Mouse (Mus musculus): ENCODE measurements at regions not wholly inside any gene's neighbourhood (a gene's known extent, or its start where the extent isn't known, plus 50 kb on each side); places are given as distances from the start of the nearest gene placed in this dataset.

- no peaks in the 10 kb centered on the region for H3K79me3 ChIP-seq (ENCODE audit: low read depth)
- TF ChIP-seq MYOD1 (IDR thresholded peaks at IDR 0.05; ENCODE audit: control insufficient read depth, insufficient read length, low read depth) (no peak), CEBPB (IDR thresholded peaks at IDR 0.05; ENCODE audit: low read depth) (no peak), MAX (IDR thresholded peaks at IDR 0.05) (no peak), MYOG (IDR thresholded peaks at IDR 0.05; ENCODE audit: control insufficient read depth, extremely low read depth, insufficient read length) (no peak)
- no peaks in the 10 kb centered on the region for H3K79me2 ChIP-seq (ENCODE audit: control insufficient read depth, insufficient read depth)
- H3ac ChIP-seq (ENCODE audit: control insufficient read depth, insufficient read length, low read depth) = no peak overlapping the region
- H3K4me3 ChIP-seq (ENCODE audit: insufficient read depth, poor library complexity, severe bottlenecking) = no peak overlapping the region
- no peaks in the 10 kb centered on the region for H3K27me3 ChIP-seq (ENCODE audit: control insufficient read depth, insufficient read depth, insufficient read length)
- no peaks in the 10 kb centered on the region for H3K36me3 ChIP-seq (ENCODE audit: control insufficient read depth, insufficient read depth)
These were observed 440.9 kb downstream of the 1700129C05Rik start for GRCm38 (mm10) chr14:58701765-58702164.

- H3K4me3 ChIP-seq (ENCODE audit: insufficient read depth, poor library complexity, severe bottlenecking) = no peak overlapping the region
- no peak for TF ChIP-seq FOSL1 (IDR thresholded peaks at IDR 0.05; ENCODE audit: insufficient read depth, low read length, poor library complexity, severe bottlenecking)
- no peak for TF ChIP-seq USF1 (IDR thresholded peaks at IDR 0.05; ENCODE audit: low read depth)
- no peak for TF ChIP-seq CTCF (IDR thresholded peaks at IDR 0.05; ENCODE audit: control insufficient read depth, insufficient read depth, insufficient read length)
- no peak for TF ChIP-seq CEBPB (IDR thresholded peaks at IDR 0.05; ENCODE audit: low read depth)
- no peak for TF ChIP-seq MYOG (IDR thresholded peaks at IDR 0.05; ENCODE audit: control insufficient read depth, extremely low read depth, insufficient read length)
- no peak for TF ChIP-seq MAX (IDR thresholded peaks at IDR 0.05)
- TF ChIP-seq MYOD1 (IDR thresholded peaks at IDR 0.05; ENCODE audit: control insufficient read depth, insufficient read length, low read depth) = no peak
- H3K36me3 ChIP-seq (ENCODE audit: control insufficient read depth, insufficient read depth) = no peaks in the 10 kb centered on the region
- no peaks in the 10 kb centered on the region for H3K79me2 ChIP-seq (ENCODE audit: control insufficient read depth, insufficient read depth)
- H3K79me3 ChIP-seq (ENCODE audit: low read depth) = no peaks in the 10 kb centered on the region
- no peaks in the 10 kb centered on the region for H3K27me3 ChIP-seq (ENCODE audit: control insufficient read depth, insufficient read depth, insufficient read length)
- no peak overlapping the region for H3ac ChIP-seq (ENCODE audit: control insufficient read depth, insufficient read length, low read depth)
These were observed 451.4 kb downstream of the 1700129C05Rik start for GRCm38 (mm10) chr14:58691129-58691828.

GRCm38 (mm10) chr14:58687814-58688213, 454.9 kb downstream of the 1700129C05Rik start:
- no peak overlapping the region for H3ac ChIP-seq (ENCODE audit: control insufficient read depth, insufficient read length, low read depth)
- no peak overlapping the region for H3K4me3 ChIP-seq (ENCODE audit: insufficient read depth, poor library complexity, severe bottlenecking)
- H3K79me3 ChIP-seq (ENCODE audit: low read depth) = no peaks in the 10 kb centered on the region
- H3K27me3 ChIP-seq (ENCODE audit: control insufficient read depth, insufficient read depth, insufficient read length) = no peaks in the 10 kb centered on the region
- TF ChIP-seq MYOG (IDR thresholded peaks at IDR 0.05; ENCODE audit: control insufficient read depth, extremely low read depth, insufficient read length) (no peak), CEBPB (IDR thresholded peaks at IDR 0.05; ENCODE audit: low read depth) (no peak), MAX (IDR thresholded peaks at IDR 0.05) (no peak), USF1 (IDR thresholded peaks at IDR 0.05; ENCODE audit: low read depth) (no peak), FOSL1 (IDR thresholded peaks at IDR 0.05; ENCODE audit: insufficient read depth, low read length, poor library complexity, severe bottlenecking) (no peak), CTCF (IDR thresholded peaks at IDR 0.05; ENCODE audit: control insufficient read depth, insufficient read depth, insufficient read length) (no peak), MYOD1 (IDR thresholded peaks at IDR 0.05; ENCODE audit: control insufficient read depth, insufficient read length, low read depth) (no peak)
- no peaks in the 10 kb centered on the region for H3K79me2 ChIP-seq (ENCODE audit: control insufficient read depth, insufficient read depth)
- no peaks in the 10 kb centered on the region for H3K36me3 ChIP-seq (ENCODE audit: control insufficient read depth, insufficient read depth)

GRCm38 (mm10) chr14:58678781-58679180, 463.9 kb downstream of the 1700129C05Rik start:
- no peaks in the 10 kb centered on the region for H3K79me3 ChIP-seq (ENCODE audit: low read depth)
- H3K4me3 ChIP-seq (ENCODE audit: insufficient read depth, poor library complexity, severe bottlenecking) = no peak overlapping the region
- no peaks in the 10 kb centered on the region for H3K36me3 ChIP-seq (ENCODE audit: control insufficient read depth, insufficient read depth)
- no peak overlapping the region for H3ac ChIP-seq (ENCODE audit: control insufficient read depth, insufficient read length, low read depth)
- H3K79me2 ChIP-seq (ENCODE audit: control insufficient read depth, insufficient read depth) = no peaks in the 10 kb centered on the region
- no peaks in the 10 kb centered on the region for H3K27me3 ChIP-seq (ENCODE audit: control insufficient read depth, insufficient read depth, insufficient read length)
- no peak for TF ChIP-seq CTCF (IDR thresholded peaks at IDR 0.05; ENCODE audit: control insufficient read depth, insufficient read depth, insufficient read length)
- no peak for TF ChIP-seq MYOD1 (IDR thresholded peaks at IDR 0.05; ENCODE audit: control insufficient read depth, insufficient read length, low read depth)
- TF ChIP-seq MYOG (IDR thresholded peaks at IDR 0.05; ENCODE audit: control insufficient read depth, extremely low read depth, insufficient read length) = no peak
- no peak for TF ChIP-seq USF1 (IDR thresholded peaks at IDR 0.05; ENCODE audit: low read depth)
- TF ChIP-seq CEBPB (IDR thresholded peaks at IDR 0.05; ENCODE audit: low read depth) = no peak
- no peak for TF ChIP-seq MAX (IDR thresholded peaks at IDR 0.05)
- no peak for TF ChIP-seq FOSL1 (IDR thresholded peaks at IDR 0.05; ENCODE audit: insufficient read depth, low read length, poor library complexity, severe bottlenecking)

DNA sequence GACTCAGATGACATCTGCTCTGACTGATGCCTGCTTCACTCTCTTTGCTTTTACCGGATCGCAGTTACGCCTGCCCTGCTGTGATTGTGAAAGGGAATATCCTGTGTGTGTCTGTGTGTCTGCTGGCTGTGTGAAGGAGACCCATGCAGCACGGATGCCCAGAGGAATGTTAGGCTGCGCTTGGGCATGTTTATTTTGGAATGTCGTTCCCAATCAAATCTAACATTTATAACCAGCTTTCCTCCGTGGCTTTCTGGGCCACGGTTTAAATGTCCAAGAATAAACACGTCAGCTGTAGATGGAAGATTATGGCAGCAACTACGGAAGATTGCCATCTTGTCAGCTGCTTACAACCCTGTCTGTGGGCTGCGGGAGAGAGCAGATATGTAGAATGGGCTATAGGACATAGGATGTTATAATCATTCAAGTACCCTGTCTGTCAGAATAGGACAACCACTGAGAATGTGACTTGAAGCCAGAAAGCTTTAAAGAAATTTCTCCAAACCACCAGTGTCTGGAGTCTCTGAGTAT, 464.5 kb downstream of the 1700129C05Rik start:
- Histone ChIP-seq H3ac (ENCODE audit: control insufficient read depth, insufficient read length, low read depth) (no peak overlapping the region), H3K27me3 (ENCODE audit: control insufficient read depth, insufficient read depth, insufficient read length) (no peaks in the 10 kb centered on the region), H3K36me3 (ENCODE audit: control insufficient read depth, insufficient read depth) (no peaks in the 10 kb centered on the region), H3K79me2 (ENCODE audit: control insufficient read depth, insufficient read depth) (no peaks in the 10 kb centered on the region), H3K4me3 (ENCODE audit: insufficient read depth, poor library complexity, severe bottlenecking) (no peak overlapping the region), H3K79me3 (ENCODE audit: low read depth) (no peaks in the 10 kb centered on the region)
- no peak for TF ChIP-seq MYOG (IDR thresholded peaks at IDR 0.05; ENCODE audit: control insufficient read depth, extremely low read depth, insufficient read length)

GRCm38 (mm10) chr14:58675146-58675545, 467.5 kb downstream of the 1700129C05Rik start:
- no peak overlapping the region for H3K4me3 ChIP-seq (ENCODE audit: insufficient read depth, poor library complexity, severe bottlenecking)
- no peak for TF ChIP-seq FOSL1 (IDR thresholded peaks at IDR 0.05; ENCODE audit: insufficient read depth, low read length, poor library complexity, severe bottlenecking)
- no peak for TF ChIP-seq CEBPB (IDR thresholded peaks at IDR 0.05; ENCODE audit: low read depth)
- no peak for TF ChIP-seq MYOG (IDR thresholded peaks at IDR 0.05; ENCODE audit: control insufficient read depth, extremely low read depth, insufficient read length)
- no peak for TF ChIP-seq MYOD1 (IDR thresholded peaks at IDR 0.05; ENCODE audit: control insufficient read depth, insufficient read length, low read depth)
- no peak for TF ChIP-seq USF1 (IDR thresholded peaks at IDR 0.05; ENCODE audit: low read depth)
- TF ChIP-seq MAX (IDR thresholded peaks at IDR 0.05) = no peak
- TF ChIP-seq CTCF (IDR thresholded peaks at IDR 0.05; ENCODE audit: control insufficient read depth, insufficient read depth, insufficient read length) = no peak

More at GRCm38 (mm10) chr14:58675146-58675545, 467.5 kb downstream of the 1700129C05Rik start:
- no peak overlapping the region for H3ac ChIP-seq (ENCODE audit: control insufficient read depth, insufficient read length, low read depth)
- H3K79me2 ChIP-seq (ENCODE audit: control insufficient read depth, insufficient read depth) = no peaks in the 10 kb centered on the region
- no peaks in the 10 kb centered on the region for H3K27me3 ChIP-seq (ENCODE audit: control insufficient read depth, insufficient read depth, insufficient read length)
- H3K36me3 ChIP-seq (ENCODE audit: control insufficient read depth, insufficient read depth) = no peaks in the 10 kb centered on the region
- no peaks in the 10 kb centered on the region for H3K79me3 ChIP-seq (ENCODE audit: low read depth)

Measured in C2C12 (cell line).